In the genomic region with DNA sequence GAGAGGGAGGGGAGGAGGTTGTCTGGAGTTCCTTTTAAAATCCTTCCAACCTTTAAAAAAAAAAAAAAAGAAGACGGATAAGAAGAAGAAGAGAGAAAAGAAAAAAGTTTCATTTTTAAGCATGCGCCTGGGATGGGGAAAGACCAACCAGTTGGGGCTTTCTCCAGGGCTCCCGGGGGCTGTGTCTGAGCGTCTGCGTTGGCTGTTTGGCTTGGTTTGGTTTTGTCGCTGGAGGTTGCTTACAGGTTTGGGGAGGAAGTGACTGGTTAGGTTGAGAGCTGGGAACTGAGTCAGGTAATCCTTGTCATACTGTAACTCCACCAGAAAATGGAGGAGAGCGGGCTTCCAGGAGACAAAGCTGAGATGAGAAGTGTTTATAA, we compare ENCODE assay signal across 8 mouse cellular contexts. TPM values are rescaled to one million over a fixed set of nuclear protein-coding genes. Genes with fewer than 3 reads are reported as not detected.
DNase-seq lines count a peak whose midpoint lies in the region; ATAC-seq lines count a peak whose summit lies in the region.
"Had no signal": no experiment of that assay in that cellular context is flagged by ENCODE, and none has a peak within 500 bp of the region (broad histone marks: within the 10 kb centered on the region; RNA-seq: fewer than 3 reads in every experiment).

No protein-coding gene starts in this region.

- peak overlapping the region; percentile 80 for H3K4me2 ChIP-seq in heart, embryonic 13.5 days
- H3K4me2 ChIP-seq in liver, embryonic 13.5 days = peak overlapping the region; percentile 63
- peak overlapping the region; percentile 81 for H3K4me2 ChIP-seq in stomach, embryonic 14.5 days (replicated peaks; ENCODE audit: low read depth, low read length)

- H3K9ac ChIP-seq in heart, embryonic 13.5 days = peak overlapping the region; percentile 95
- no peak overlapping the region for H3K9ac ChIP-seq in liver, embryonic 13.5 days
- peak overlapping the region; percentile 84 for H3K9ac ChIP-seq in stomach, embryonic 14.5 days (replicated peaks; ENCODE audit: low read depth, low read length)

- H3K27me3 ChIP-seq in heart, embryonic 13.5 days (replicated peaks) = no peaks in the 10 kb centered on the region
- peaks cover 58% of the 10 kb centered on the region for H3K27me3 ChIP-seq in liver, embryonic 13.5 days
- no peaks in the 10 kb centered on the region for H3K27me3 ChIP-seq in stomach, embryonic 14.5 days (ENCODE audit: control insufficient read depth, insufficient read depth, low read length)

- 10% methylated on average over 7 of the region's 7 CpGs for WGBS in heart, embryonic 13.5 days
- WGBS in liver, embryonic 13.5 days (ENCODE audit: insufficient replicate concordance) = 21% methylated on average over 7 of the region's 7 CpGs
- whole genome bisulfite sequencing in stomach, embryonic 14.5 days = 4% methylated on average over 7 of the region's 7 CpGs

- intact Hi-C loops in left cerebral cortex, postnatal 4 days (cut with DNase I) = loop anchor here (5.0 to 10.0 kb wide), 4 partner anchors 293 to 1067 kb away; no protein-coding TSS in a partner anchor
- intact Hi-C loops in left cerebral cortex, postnatal 14 days (cut with DNase I) = loop anchor here (5.0 to 10.0 kb wide), 6 partner anchors 63 to 1015 kb away; no protein-coding TSS in a partner anchor

- H3K27ac ChIP-seq in heart, embryonic 13.5 days (replicated peaks) = peak overlapping the region; percentile 93
- peak overlapping the region; percentile 47 for H3K27ac ChIP-seq in liver, embryonic 13.5 days
- H3K27ac ChIP-seq in stomach, embryonic 14.5 days (ENCODE audit: low read length) = peak overlapping the region; percentile 98

- ATAC-seq in heart, embryonic 13.5 days (ENCODE audit: extremely low read depth, insufficient number of reproducible peaks, low FRiP score, low TSS enrichment) = no peak
- ATAC-seq in liver, embryonic 13.5 days (ENCODE audit: low read depth) = no peak
- ATAC-seq in stomach, embryonic 14.5 days (ENCODE audit: insufficient number of reproducible peaks, insufficient read depth, low FRiP score, low read depth) = no peak

- no peaks in the 10 kb centered on the region for H3K9me3 ChIP-seq in heart, embryonic 13.5 days
- H3K9me3 ChIP-seq in liver, embryonic 13.5 days (replicated peaks) = no peaks in the 10 kb centered on the region
- no peaks in the 10 kb centered on the region for H3K9me3 ChIP-seq in stomach, embryonic 14.5 days (ENCODE audit: control insufficient read depth, low read depth, low read length)

- peaks cover 44% of the 10 kb centered on the region for H3K4me1 ChIP-seq in heart, embryonic 13.5 days
- H3K4me1 ChIP-seq in liver, embryonic 13.5 days (replicated peaks) = no peaks in the 10 kb centered on the region
- peaks cover 14% of the 10 kb centered on the region; the same call in 1 of the 2 replicates for H3K4me1 ChIP-seq in stomach, embryonic 14.5 days (ENCODE audit: control insufficient read depth, insufficient read depth, low read length)

- no peaks in the 10 kb centered on the region for H3K36me3 ChIP-seq in heart, embryonic 13.5 days
- no peaks in the 10 kb centered on the region for H3K36me3 ChIP-seq in liver, embryonic 13.5 days
- no peaks in the 10 kb centered on the region for H3K36me3 ChIP-seq in stomach, embryonic 14.5 days (ENCODE audit: control insufficient read depth, insufficient read depth, low read length)

- peak overlapping the region; percentile 86 for H3K4me3 ChIP-seq in heart, embryonic 13.5 days
- H3K4me3 ChIP-seq in liver, embryonic 13.5 days (replicated peaks) = peak overlapping the region; percentile 53
- H3K4me3 ChIP-seq in stomach, embryonic 14.5 days (ENCODE audit: low read depth, low read length) = peak overlapping the region; percentile 76
- H3K4me3 ChIP-seq: erythroblast, embryonic 14.5 days had no signal

- DNase-seq in left cerebral cortex, postnatal 4 days = peak; percentile 44
- no peak for DNase-seq in left cerebral cortex, postnatal 14 days (ENCODE audit: low spot score in 2 of 2)
- DNase-seq in embryo, embryonic 10 days (ENCODE audit: low spot score) = peak; percentile 22
- DNase-seq in liver, embryonic 13.5 days = no peak
- DNase-seq in testis, postnatal 10 days (ENCODE audit: low spot score) = no peak

RNA-seq across cellular contexts. Expression of a gene that starts 4.7 kb away (rescaled TPM):
- total RNA-seq in left cerebral cortex, postnatal 4 days (2021) = 100 to 1,000 TPM; 140 to 143 TPM
- 10 to 100 TPM; 51.4 to 54.4 TPM for total RNA-seq in left cerebral cortex, postnatal 14 days (2021)
- 3.1 TPM in 2 replicates for polyA plus RNA-seq in heart, embryonic 13.5 days (2015; fragmentation: Nextera tagmentation; extraction: Ambion mirVana)
- polyA plus RNA-seq in liver, embryonic 13.5 days (2015; fragmentation: Nextera tagmentation; extraction: Ambion mirVana) = 0.14 and 0.20 TPM in 2 replicates
- polyA plus RNA-seq in stomach, embryonic 14.5 days (2014; fragmentation: Nextera tagmentation; extraction: Ambion mirVana) = 6.9 and 7.2 TPM in 2 replicates
- polyA plus RNA-seq: erythroblast, embryonic 14.5 days had no signal

Comparison
In these comparisons a context has a peak if more than half of its experiments do, and no peak if none do; other contexts are left out.
1. DNase-seq: peak in left cerebral cortex, postnatal 4 days (single experiment) and embryo, embryonic 10 days (single experiment); none in left cerebral cortex, postnatal 14 days (0 of 2), liver, embryonic 13.5 days (single experiment) and testis, postnatal 10 days (single experiment).
2. H3K27ac ChIP-seq: peak in every context shown above with its lines; median percentile 98 in stomach, embryonic 14.5 days; 93 in heart, embryonic 13.5 days; 47 in liver, embryonic 13.5 days.
3. Peak in every context shown above with its lines, with median percentiles within 50 percentile points of each other: H3K4me2 ChIP-seq and H3K4me3 ChIP-seq.